Mouse (Mus musculus): ENCODE measurements at regions not wholly inside any gene's neighbourhood (a gene's known extent, or its start where the extent isn't known, plus 50 kb on each side); places are given as distances from the start of the nearest gene placed in this dataset.
A peak's percentile ranks its signal among the peaks of the same experiment; 100 is the strongest.
"Not testable (repeated sequence)": the region's sequence is repeated elsewhere in the genome, so short reads cannot be mapped to it uniquely, and the experiment has no call there.

GRCm38 (mm10) chr10:120284785-120285184 is 57.9 kb downstream of the Llph start:
- no peaks in the 10 kb centered on the region for H3K4me1 ChIP-seq (ENCODE audit: control insufficient read depth, insufficient read depth, low read length)
- H3K4me2 ChIP-seq (ENCODE audit: low read depth, low read length) = no peak overlapping the region
- DNase-seq (ENCODE audit: low spot score) (no peak), ATAC-seq (ENCODE audit: low read depth) (no peak)
- no peak overlapping the region for H3K4me3 ChIP-seq (ENCODE audit: low read depth, low read length)
- WGBS = 45% methylated on average over 6 of the region's 6 CpGs
- no peaks in the 10 kb centered on the region for H3K36me3 ChIP-seq (ENCODE audit: control insufficient read depth, insufficient read depth, low read length)
- H3K27ac ChIP-seq (replicated peaks; ENCODE audit: low read depth, low read length) = no peak overlapping the region
- H3K27me3 ChIP-seq (replicated peaks; ENCODE audit: control insufficient read depth, insufficient read depth, low read length) = no peaks in the 10 kb centered on the region
- H3K9me3 ChIP-seq (ENCODE audit: control insufficient read depth, low read length) = no peaks in the 10 kb centered on the region
- H3K9ac ChIP-seq (ENCODE audit: low read depth, low read length) = no peak overlapping the region

GRCm38 (mm10) chr10:120291912-120292311 is 65.0 kb downstream of the Llph start:
- Histone ChIP-seq H3K4me3 (ENCODE audit: low read depth, low read length) (no peak overlapping the region), H3K36me3 (ENCODE audit: control insufficient read depth, insufficient read depth, low read length) (no peaks in the 10 kb centered on the region), H3K4me2 (ENCODE audit: low read depth, low read length) (no peak overlapping the region), H3K27ac (replicated peaks; ENCODE audit: low read depth, low read length) (no peak overlapping the region), H3K4me1 (ENCODE audit: control insufficient read depth, insufficient read depth, low read length) (no peaks in the 10 kb centered on the region), H3K9ac (ENCODE audit: low read depth, low read length) (no peak overlapping the region), H3K27me3 (replicated peaks; ENCODE audit: control insufficient read depth, insufficient read depth, low read length) (no peaks in the 10 kb centered on the region), H3K9me3 (ENCODE audit: control insufficient read depth, low read length) (no peaks in the 10 kb centered on the region)
- ATAC-seq (ENCODE audit: low read depth) (no peak), DNase-seq (ENCODE audit: low spot score) (no peak)
- WGBS = 89% methylated on average over 3 of the region's 3 CpGs

GRCm38 (mm10) chr10:120293381-120293780 is 66.5 kb downstream of the Llph start:
- 96% methylated on average over 13 of the region's 13 CpGs for WGBS
- H3K9me3 ChIP-seq (ENCODE audit: control insufficient read depth, low read length); ATAC-seq (ENCODE audit: low read depth); H3K27me3 ChIP-seq (replicated peaks; ENCODE audit: control insufficient read depth, insufficient read depth, low read length); H3K4me1 ChIP-seq (ENCODE audit: control insufficient read depth, insufficient read depth, low read length); H3K9ac ChIP-seq (ENCODE audit: low read depth, low read length); H3K36me3 ChIP-seq (ENCODE audit: control insufficient read depth, insufficient read depth, low read length); H3K27ac ChIP-seq (replicated peaks; ENCODE audit: low read depth, low read length); DNase-seq (ENCODE audit: low spot score); H3K4me2 ChIP-seq (ENCODE audit: low read depth, low read length); H3K4me3 ChIP-seq (ENCODE audit: low read depth, low read length): not testable (repeated sequence)

GRCm38 (mm10) chr10:120294487-120294886 is 67.6 kb downstream of the Llph start:
- peak; percentile 57; the same call in 1 of the 2 replicates for ATAC-seq (ENCODE audit: low read depth)
- Histone ChIP-seq H3K27me3 (replicated peaks; ENCODE audit: control insufficient read depth, insufficient read depth, low read length) (no peaks in the 10 kb centered on the region), H3K9ac (ENCODE audit: low read depth, low read length) (no peak overlapping the region), H3K27ac (replicated peaks; ENCODE audit: low read depth, low read length) (no peak overlapping the region), H3K4me2 (ENCODE audit: low read depth, low read length) (no peak overlapping the region), H3K9me3 (ENCODE audit: control insufficient read depth, low read length) (no peaks in the 10 kb centered on the region), H3K4me3 (ENCODE audit: low read depth, low read length) (no peak overlapping the region), H3K4me1 (ENCODE audit: control insufficient read depth, insufficient read depth, low read length) (no peaks in the 10 kb centered on the region), H3K36me3 (ENCODE audit: control insufficient read depth, insufficient read depth, low read length) (no peaks in the 10 kb centered on the region)
- no peak for DNase-seq (ENCODE audit: low spot score)
- WGBS = 57% methylated on average over 9 of the region's 9 CpGs

GRCm38 (mm10) chr10:120297311-120297710 is 70.4 kb downstream of the Llph start:
- Histone ChIP-seq H3K36me3 (ENCODE audit: control insufficient read depth, insufficient read depth, low read length) (no peaks in the 10 kb centered on the region), H3K9me3 (ENCODE audit: control insufficient read depth, low read length) (no peaks in the 10 kb centered on the region), H3K4me3 (ENCODE audit: low read depth, low read length) (no peak overlapping the region), H3K27me3 (replicated peaks; ENCODE audit: control insufficient read depth, insufficient read depth, low read length) (no peaks in the 10 kb centered on the region), H3K27ac (replicated peaks; ENCODE audit: low read depth, low read length) (no peak overlapping the region), H3K9ac (ENCODE audit: low read depth, low read length) (no peak overlapping the region), H3K4me1 (ENCODE audit: control insufficient read depth, insufficient read depth, low read length) (no peaks in the 10 kb centered on the region), H3K4me2 (ENCODE audit: low read depth, low read length) (no peak overlapping the region)
- ATAC-seq (ENCODE audit: low read depth) (no peak), DNase-seq (ENCODE audit: low spot score) (no peak)

GRCm38 (mm10) chr10:120298293-120298927 is 71.5 kb downstream of the Llph start:
- no peak for ATAC-seq (ENCODE audit: low read depth)
- Histone ChIP-seq H3K4me3 (ENCODE audit: low read depth, low read length) (no peak overlapping the region), H3K27me3 (replicated peaks; ENCODE audit: control insufficient read depth, insufficient read depth, low read length) (no peaks in the 10 kb centered on the region), H3K9me3 (ENCODE audit: control insufficient read depth, low read length) (no peaks in the 10 kb centered on the region), H3K4me2 (ENCODE audit: low read depth, low read length) (no peak overlapping the region), H3K27ac (replicated peaks; ENCODE audit: low read depth, low read length) (no peak overlapping the region), H3K36me3 (ENCODE audit: control insufficient read depth, insufficient read depth, low read length) (no peaks in the 10 kb centered on the region), H3K4me1 (ENCODE audit: control insufficient read depth, insufficient read depth, low read length) (no peaks in the 10 kb centered on the region), H3K9ac (ENCODE audit: low read depth, low read length) (no peak overlapping the region)
- 76% methylated on average over 14 of the region's 14 CpGs for WGBS
- peak; percentile 48 for DNase-seq (ENCODE audit: low spot score)

GRCm38 (mm10) chr10:120306010-120306409 is 79.1 kb downstream of the Llph start:
- Histone ChIP-seq H3K4me2 (ENCODE audit: low read depth, low read length) (no peak overlapping the region), H3K9me3 (ENCODE audit: control insufficient read depth, low read length) (no peaks in the 10 kb centered on the region), H3K36me3 (ENCODE audit: control insufficient read depth, insufficient read depth, low read length) (no peaks in the 10 kb centered on the region), H3K4me3 (ENCODE audit: low read depth, low read length) (no peak overlapping the region), H3K27me3 (replicated peaks; ENCODE audit: control insufficient read depth, insufficient read depth, low read length) (no peaks in the 10 kb centered on the region), H3K4me1 (ENCODE audit: control insufficient read depth, insufficient read depth, low read length) (no peaks in the 10 kb centered on the region; the same call in 1 of the 2 replicates), H3K9ac (ENCODE audit: low read depth, low read length) (no peak overlapping the region), H3K27ac (replicated peaks; ENCODE audit: low read depth, low read length) (no peak overlapping the region)
- no peak for DNase-seq (ENCODE audit: low spot score)
- ATAC-seq (ENCODE audit: low read depth) = no peak
- WGBS = 47% methylated on average over 5 of the region's 5 CpGs

- ATAC-seq (ENCODE audit: low read depth) (no peak), DNase-seq (ENCODE audit: low spot score) (no peak)
- Histone ChIP-seq H3K4me1 (ENCODE audit: control insufficient read depth, insufficient read depth, low read length) (no peaks in the 10 kb centered on the region; the same call in 1 of the 2 replicates), H3K36me3 (ENCODE audit: control insufficient read depth, insufficient read depth, low read length) (no peaks in the 10 kb centered on the region), H3K9ac (ENCODE audit: low read depth, low read length) (no peak overlapping the region), H3K4me3 (ENCODE audit: low read depth, low read length) (no peak overlapping the region), H3K4me2 (ENCODE audit: low read depth, low read length) (no peak overlapping the region), H3K27ac (replicated peaks; ENCODE audit: low read depth, low read length) (no peak overlapping the region), H3K9me3 (ENCODE audit: control insufficient read depth, low read length) (no peaks in the 10 kb centered on the region), H3K27me3 (replicated peaks; ENCODE audit: control insufficient read depth, insufficient read depth, low read length) (no peaks in the 10 kb centered on the region)
- 41% methylated on average over 5 of the region's 5 CpGs for WGBS
Observed at GRCm38 (mm10) chr10:120308681-120309080, 81.8 kb downstream of the Llph start.
